Comparison of ENCODE assay signal across 18 mouse cellular contexts in the genomic region with DNA sequence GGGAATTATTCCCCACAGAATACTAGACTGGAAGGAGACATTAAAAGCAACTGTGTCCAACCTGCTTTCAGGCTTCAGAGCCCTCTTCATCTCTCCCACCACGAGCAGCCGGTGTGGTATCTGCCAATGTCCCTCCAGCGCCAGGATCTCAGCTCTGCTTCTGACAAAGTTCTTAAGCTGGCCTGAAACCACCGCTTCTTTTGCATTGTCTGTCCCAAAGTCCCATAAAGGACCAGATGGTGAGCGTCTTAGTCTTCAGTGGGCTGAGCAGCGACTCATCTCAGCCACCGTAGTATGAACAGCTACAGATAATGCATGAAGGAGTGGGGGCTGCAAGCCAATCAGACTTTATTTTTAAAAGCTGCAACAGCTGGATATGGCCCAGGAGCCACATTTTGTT.
DNase-seq lines count a peak whose midpoint lies in the region; ATAC-seq and TF ChIP-seq lines count a peak whose summit lies in the region.
"Had no signal": no experiment of that assay in that cellular context is flagged by ENCODE, and none has a peak within 500 bp of the region (broad histone marks: within the 10 kb centered on the region; RNA-seq: fewer than 3 reads in every experiment).

No protein-coding gene starts in this region.

- no peaks in the 10 kb centered on the region for H3K36me3 ChIP-seq in hindbrain, embryonic 15.5 days
- H3K36me3 ChIP-seq in hindbrain, embryonic 11.5 days (ENCODE audit: control insufficient read depth, insufficient read depth, low read length), result no peaks in the 10 kb centered on the region
- H3K36me3 ChIP-seq: embryonic facial prominence, embryonic 13.5 days; G1E; limb, embryonic 12.5 days; liver, embryonic 13.5 days had no signal

- H3K27me3 ChIP-seq in cerebellum, adult 2 months (ENCODE audit: control insufficient read depth, insufficient read depth, low read length), result no peaks in the 10 kb centered on the region
- H3K27me3 ChIP-seq in hindbrain, embryonic 15.5 days, result no peaks in the 10 kb centered on the region
- no peaks in the 10 kb centered on the region for H3K27me3 ChIP-seq in hindbrain, embryonic 11.5 days (ENCODE audit: control insufficient read depth, insufficient read depth, low read length)
- H3K27me3 ChIP-seq: embryonic facial prominence, embryonic 13.5 days had no signal

- TF ChIP-seq CTCF in cerebellum, adult 2 months (IDR thresholded peaks at IDR 0.05; ENCODE audit: borderline replicate concordance, insufficient read depth, low read depth, low read length), result no peak
- no peak for TF ChIP-seq CTCF in layer of hippocampus, adult 2 months (conservative IDR thresholded peaks at IDR 0.05)

- no peaks in the 10 kb centered on the region for H3K9me3 ChIP-seq in hindbrain, embryonic 15.5 days
- H3K9me3 ChIP-seq in hindbrain, embryonic 11.5 days (ENCODE audit: control insufficient read depth, low read length), result no peaks in the 10 kb centered on the region
- H3K9me3 ChIP-seq: embryonic facial prominence, embryonic 13.5 days; limb, embryonic 12.5 days; liver, embryonic 13.5 days had no signal

- no peak overlapping the region for H3K9ac ChIP-seq in hindbrain, embryonic 15.5 days
- H3K9ac ChIP-seq in hindbrain, embryonic 11.5 days (ENCODE audit: low read depth, low read length), result no peak overlapping the region
- H3K9ac ChIP-seq: embryonic facial prominence, embryonic 13.5 days; forebrain, postnatal 0 days; limb, embryonic 12.5 days; liver, embryonic 13.5 days had no signal

- H3K4me2 ChIP-seq in hindbrain, embryonic 15.5 days, result peak overlapping the region; percentile 9; the same call in 1 of the 2 replicates
- no peak overlapping the region for H3K4me2 ChIP-seq in hindbrain, embryonic 11.5 days (replicated peaks; ENCODE audit: low read depth, low read length)
- H3K4me2 ChIP-seq: embryonic facial prominence, embryonic 13.5 days; limb, embryonic 12.5 days; liver, embryonic 13.5 days had no signal

- DNase-seq in cerebellum, adult 2 months, result no peak
- DNase-seq in cerebellum, adult 9-10 months, result no peak
- DNase-seq in hindbrain, embryonic 11.5 days (ENCODE audit: low spot score), result no peak
- DNase-seq in layer of hippocampus, adult 2 months (ENCODE audit: low spot score in 2 of 2), result no peak
- no peak for DNase-seq in layer of hippocampus, postnatal 25 days (ENCODE audit: extremely low spot score in 1 of 2, low spot score in 1 of 2)
- DNase-seq in retina, postnatal 1 day, result peak; percentile 48
- no peak for DNase-seq in retina, embryonic 14.5 days (ENCODE audit: low spot score)
- DNase-seq: forebrain, postnatal 0 days; heart, adult 18-20 months; kidney, postnatal 36 days; liver, embryonic 13.5 days; thymus, adult 18-20 months had no signal

- 27% methylated on average over 7 of the region's 7 CpGs for WGBS in cerebellum, adult 2 months
- WGBS in hindbrain, embryonic 15.5 days, result 47% methylated on average over 7 of the region's 7 CpGs
- WGBS in hindbrain, embryonic 11.5 days, result 83% methylated on average over 7 of the region's 7 CpGs

- H3K4me1 ChIP-seq in cerebellum, adult 2 months (ENCODE audit: control insufficient read depth, insufficient read depth, low read length), result peaks cover 54% of the 10 kb centered on the region
- peaks cover 45% of the 10 kb centered on the region for H3K4me1 ChIP-seq in hindbrain, embryonic 15.5 days (replicated peaks)
- no peaks in the 10 kb centered on the region for H3K4me1 ChIP-seq in hindbrain, embryonic 11.5 days (replicated peaks; ENCODE audit: control insufficient read depth, insufficient read depth, low read length)

- ATAC-seq in hindbrain, embryonic 15.5 days (ENCODE audit: low FRiP score, low read depth), result peak; percentile 20; the same call in 1 of the 2 replicates
- no peak for ATAC-seq in hindbrain, embryonic 11.5 days (ENCODE audit: low FRiP score)
- ATAC-seq: CD4-positive, CD25-positive, alpha-beta regulatory T cell, adult 4 months; inflammation-experienced regulatory T-cells, adult 6 months had no signal

- peak overlapping the region; percentile 45; the same call in 1 of the 2 replicates for H3K27ac ChIP-seq in cerebellum, adult 2 months (ENCODE audit: insufficient read depth, low read length)
- peak overlapping the region; percentile 56 for H3K27ac ChIP-seq in hindbrain, embryonic 15.5 days (replicated peaks)
- no peak overlapping the region for H3K27ac ChIP-seq in hindbrain, embryonic 11.5 days (ENCODE audit: low read depth, low read length)
- H3K27ac ChIP-seq in layer of hippocampus, adult 2 months, result peak overlapping the region; percentile 80
- H3K27ac ChIP-seq: embryonic facial prominence, embryonic 13.5 days; limb, embryonic 12.5 days; liver, embryonic 13.5 days had no signal

- no peak overlapping the region for H3K4me3 ChIP-seq in cerebellum, adult 2 months (replicated peaks; ENCODE audit: insufficient read depth, low read depth, low read length)
- no peak overlapping the region for H3K4me3 ChIP-seq in hindbrain, embryonic 15.5 days
- no peak overlapping the region for H3K4me3 ChIP-seq in hindbrain, embryonic 11.5 days (ENCODE audit: low read depth, low read length)
- no peak overlapping the region for H3K4me3 ChIP-seq in layer of hippocampus, adult 2 months
- H3K4me3 ChIP-seq: embryonic facial prominence, embryonic 13.5 days; limb, embryonic 12.5 days; liver, embryonic 13.5 days had no signal

- TF ChIP-seq POLR2A in cerebellum, adult 2 months (IDR thresholded peaks at IDR 0.05; ENCODE audit: borderline replicate concordance, insufficient read depth, low read length), result no peak
